Mouse (Mus musculus): ENCODE data around the gene Ccdc15. TPM values are rescaled to one million over a fixed set of nuclear protein-coding genes. Genes with fewer than 3 reads are reported as not detected.
A peak's percentile ranks its signal among the peaks of the same experiment; 100 is the strongest.

Gene Ccdc15
- total and polyA plus RNA-seq, 2 experiments from 2014 or later, result 0.99 to 2.5 TPM

DNA sequence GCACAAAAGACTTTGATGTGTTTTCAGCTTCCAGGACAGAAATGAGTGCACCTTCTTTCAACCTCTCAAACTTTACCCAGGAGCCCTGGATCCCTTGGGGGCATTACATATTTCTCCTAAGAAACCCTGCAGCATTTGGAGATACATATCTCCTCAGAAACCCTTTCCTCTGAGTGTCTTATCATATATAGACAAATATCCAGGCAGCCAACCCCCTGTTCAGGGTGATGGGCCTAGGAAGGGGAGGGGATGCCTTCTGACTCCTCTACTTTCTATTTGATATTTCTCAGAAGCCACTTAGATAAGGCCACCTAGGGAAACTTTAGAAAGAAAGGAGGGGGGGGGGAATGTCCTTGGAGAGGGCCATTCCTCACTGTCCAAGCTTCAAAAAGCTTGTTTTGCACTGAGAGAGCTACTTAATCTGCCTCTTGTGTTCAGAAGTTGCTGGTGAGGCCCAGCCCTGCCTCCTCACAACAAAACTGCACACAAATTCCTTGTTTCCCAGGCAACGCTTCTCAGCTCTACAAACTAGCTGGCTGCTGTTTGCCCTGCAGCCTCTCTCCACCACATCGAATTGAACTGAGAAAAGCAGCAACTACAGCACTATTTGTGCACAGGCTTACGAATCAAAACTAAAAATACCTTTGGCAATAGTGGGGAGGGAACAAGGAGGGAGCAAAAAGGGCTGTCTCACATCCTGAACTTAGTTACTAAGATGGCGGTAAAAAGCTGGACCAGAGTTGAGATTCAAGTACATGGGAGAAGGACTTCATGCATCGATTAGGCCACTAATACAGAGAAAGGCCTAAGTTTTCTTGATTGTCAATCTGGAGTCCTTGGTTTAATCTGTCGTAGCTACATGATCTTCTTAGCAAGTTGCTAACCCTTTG is 11.3 kb upstream of the Ccdc15 start:
- no peak overlapping the region for H3K4me2 ChIP-seq (ENCODE audit: low read depth, low read length)
- WGBS, result 51% methylated on average over 6 of the region's 6 CpGs
- DNase-seq (ENCODE audit: low spot score), result peak; percentile 15

DNA sequence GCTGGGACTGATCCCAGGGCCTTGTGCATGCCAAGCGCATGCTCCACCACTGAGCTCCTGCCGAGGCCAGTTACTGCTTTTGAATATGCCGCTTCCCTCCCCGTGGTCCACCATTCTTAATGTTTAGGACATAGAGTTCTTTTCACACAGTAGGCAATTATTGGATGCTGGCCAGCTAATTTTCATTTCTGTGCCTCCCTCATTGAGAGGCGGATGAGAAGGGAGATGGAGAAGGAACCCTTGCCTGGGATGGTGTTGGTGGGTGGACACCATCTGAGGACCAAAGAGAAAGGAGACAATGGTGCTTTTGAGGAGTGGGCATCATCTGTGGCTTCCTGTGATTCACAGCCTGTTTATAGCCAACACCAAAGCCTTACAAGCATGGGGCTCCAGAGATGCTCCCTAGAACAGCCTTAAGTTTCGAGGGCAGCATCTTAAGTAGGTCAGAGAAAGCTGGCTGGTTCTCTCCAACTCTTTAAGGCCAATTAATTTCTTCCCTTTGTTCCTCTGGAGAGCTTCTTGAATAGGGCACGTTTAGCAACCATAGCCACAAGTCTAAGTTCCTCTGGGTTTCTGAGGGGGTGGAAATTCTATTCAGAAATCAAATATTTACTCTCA is 10.6 kb upstream of the Ccdc15 start:
- H3K4me1 ChIP-seq (ENCODE audit: control insufficient read depth, insufficient read depth), result no peaks in the 10 kb centered on the region
- TF ChIP-seq CTCF (IDR thresholded peaks at IDR 0.05; ENCODE audit: low read depth) (no peak), EP300 (IDR thresholded peaks at IDR 0.05; ENCODE audit: low read depth) (no peak)
- H3K36me3 ChIP-seq (replicated peaks; ENCODE audit: control insufficient read depth, insufficient read depth, low read length), result no peaks in the 10 kb centered on the region
- H3K9me3 ChIP-seq (replicated peaks; ENCODE audit: control insufficient read depth, low read length), result no peaks in the 10 kb centered on the region
- ATAC-seq (ENCODE audit: insufficient read depth, low read depth) (no peak), DNase-seq (ENCODE audit: low spot score) (no peak)
- no peak overlapping the region for H3K4me3 ChIP-seq (ENCODE audit: low read depth, low read length)
- 79% methylated on average over 7 of the region's 7 CpGs for WGBS
- H3K9ac ChIP-seq (replicated peaks; ENCODE audit: low read depth, low read length), result no peak overlapping the region
- no peaks in the 10 kb centered on the region for H3K27me3 ChIP-seq (ENCODE audit: control insufficient read depth, insufficient read depth, low read length)
- H3K4me2 ChIP-seq (ENCODE audit: low read depth, low read length), result no peak overlapping the region
- no peak overlapping the region for H3K27ac ChIP-seq (ENCODE audit: low read depth)

More for the DNA sequence above, 11.3 kb upstream of the Ccdc15 start:
- H3K27ac ChIP-seq (ENCODE audit: low read depth), result no peak overlapping the region
- no peak overlapping the region for H3K4me3 ChIP-seq (ENCODE audit: low read depth, low read length)
- H3K9ac ChIP-seq (replicated peaks; ENCODE audit: low read depth, low read length), result no peak overlapping the region
- no peak for TF ChIP-seq EP300 (IDR thresholded peaks at IDR 0.05; ENCODE audit: low read depth)
- no peak for TF ChIP-seq CTCF (IDR thresholded peaks at IDR 0.05; ENCODE audit: low read depth)
- no peak; the same call in 1 of the 2 replicates for ATAC-seq (ENCODE audit: insufficient read depth, low read depth)
- H3K4me1 ChIP-seq (ENCODE audit: control insufficient read depth, insufficient read depth), result no peaks in the 10 kb centered on the region
- no peaks in the 10 kb centered on the region for H3K9me3 ChIP-seq (replicated peaks; ENCODE audit: control insufficient read depth, low read length)
- no peaks in the 10 kb centered on the region for H3K27me3 ChIP-seq (ENCODE audit: control insufficient read depth, insufficient read depth, low read length)
- H3K36me3 ChIP-seq (replicated peaks; ENCODE audit: control insufficient read depth, insufficient read depth, low read length), result no peaks in the 10 kb centered on the region

DNA sequence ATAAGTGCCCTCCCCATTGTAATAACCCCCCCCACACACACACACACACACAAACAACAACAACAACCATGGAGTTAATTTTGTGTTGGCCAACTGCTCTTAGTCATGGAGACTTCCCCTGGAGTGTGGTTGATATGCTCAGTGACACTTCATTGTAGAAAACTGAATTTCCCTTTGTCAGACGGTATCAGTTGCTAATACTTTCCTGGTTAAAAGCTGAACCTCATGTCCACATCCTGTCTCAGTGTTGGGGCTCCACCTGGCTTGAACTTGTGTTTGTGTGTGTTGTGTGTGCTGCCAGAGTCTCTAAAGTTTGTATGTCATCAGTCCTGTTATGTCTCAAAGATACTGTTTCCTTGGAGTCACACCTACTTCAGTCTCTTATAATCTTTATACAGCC is 6.3 kb upstream of the Ccdc15 start:
- H3K4me1 ChIP-seq (ENCODE audit: control insufficient read depth, insufficient read depth), result no peaks in the 10 kb centered on the region
- no peak overlapping the region for H3K9ac ChIP-seq (replicated peaks; ENCODE audit: low read depth, low read length)
- DNase-seq (ENCODE audit: low spot score) (no peak), ATAC-seq (ENCODE audit: insufficient read depth, low read depth) (no peak)
- H3K4me2 ChIP-seq (ENCODE audit: low read depth, low read length), result no peak overlapping the region
- no peaks in the 10 kb centered on the region for H3K9me3 ChIP-seq (replicated peaks; ENCODE audit: control insufficient read depth, low read length)
- TF ChIP-seq CTCF (IDR thresholded peaks at IDR 0.05; ENCODE audit: low read depth) (no peak), EP300 (IDR thresholded peaks at IDR 0.05; ENCODE audit: low read depth) (no peak)
- no peaks in the 10 kb centered on the region for H3K27me3 ChIP-seq (ENCODE audit: control insufficient read depth, insufficient read depth, low read length)
- H3K36me3 ChIP-seq (replicated peaks; ENCODE audit: control insufficient read depth, insufficient read depth, low read length), result no peaks in the 10 kb centered on the region
- H3K27ac ChIP-seq (ENCODE audit: low read depth), result no peak overlapping the region
- WGBS, result 62% methylated on average over 1 of the region's 1 CpGs
- no peak overlapping the region for H3K4me3 ChIP-seq (ENCODE audit: low read depth, low read length)

DNA sequence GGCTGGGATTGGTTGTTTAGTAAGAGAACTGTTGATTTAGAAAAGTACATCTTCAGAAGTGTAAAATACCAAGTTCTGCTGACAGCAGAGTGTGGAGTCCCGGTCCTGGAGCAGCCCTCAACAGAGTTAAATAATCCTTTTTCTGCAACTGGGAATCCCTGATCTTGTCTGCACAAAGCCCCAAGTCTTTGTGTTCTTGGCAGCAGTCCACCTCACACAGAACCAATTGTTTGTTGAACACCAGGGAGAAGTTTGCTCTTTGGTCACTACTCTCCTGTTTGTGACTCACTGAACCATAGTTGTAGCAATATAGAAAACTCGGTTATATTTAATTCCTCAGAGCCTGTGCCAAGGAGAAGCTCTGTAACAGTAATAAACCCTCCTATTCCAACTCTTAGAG is 3.0 kb upstream of the Ccdc15 start:
- H3K36me3 ChIP-seq (replicated peaks; ENCODE audit: control insufficient read depth, insufficient read depth, low read length), result no peaks in the 10 kb centered on the region
- H3K9me3 ChIP-seq (replicated peaks; ENCODE audit: control insufficient read depth, low read length), result no peaks in the 10 kb centered on the region
- H3K27ac ChIP-seq (ENCODE audit: low read depth), result no peak overlapping the region
- peaks cover 12% of the 10 kb centered on the region for H3K4me1 ChIP-seq (ENCODE audit: control insufficient read depth, insufficient read depth)
- H3K4me3 ChIP-seq (ENCODE audit: low read depth, low read length), result no peak overlapping the region
- TF ChIP-seq EP300 (IDR thresholded peaks at IDR 0.05; ENCODE audit: low read depth) (no peak), CTCF (IDR thresholded peaks at IDR 0.05; ENCODE audit: low read depth) (no peak)
- ATAC-seq (ENCODE audit: insufficient read depth, low read depth) (no peak), DNase-seq (ENCODE audit: low spot score) (no peak)
- no peak overlapping the region for H3K9ac ChIP-seq (replicated peaks; ENCODE audit: low read depth, low read length)
- WGBS, result 31% methylated on average over 2 of the region's 2 CpGs
- H3K27me3 ChIP-seq (ENCODE audit: control insufficient read depth, insufficient read depth, low read length), result no peaks in the 10 kb centered on the region
- no peak overlapping the region for H3K4me2 ChIP-seq (ENCODE audit: low read depth, low read length)

DNA sequence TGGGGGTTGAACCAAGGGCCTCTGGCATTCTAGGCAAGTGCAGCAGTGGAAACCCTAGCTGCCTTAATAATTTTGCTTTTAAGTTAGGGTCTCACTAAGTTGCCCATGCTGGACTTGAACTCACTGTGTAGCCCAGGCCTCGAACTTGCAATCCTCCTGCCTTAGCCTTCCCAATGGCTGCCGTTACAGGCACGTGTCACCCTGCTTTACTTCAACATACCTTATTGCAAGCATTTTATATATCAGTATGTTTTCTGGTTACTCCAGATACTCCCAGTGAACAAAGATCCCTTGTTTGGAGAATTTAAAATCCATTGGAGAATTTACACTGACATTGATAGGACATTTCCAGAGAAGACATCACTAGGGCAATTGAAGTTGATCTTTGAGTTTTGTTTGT is 818 bp upstream of the Ccdc15 start:
- peak overlapping the region; percentile 97 for H3K4me2 ChIP-seq (ENCODE audit: low read depth, low read length)
- H3K4me1 ChIP-seq (ENCODE audit: control insufficient read depth, insufficient read depth), result peaks cover 12% of the 10 kb centered on the region
- WGBS, result 94% methylated on average over 3 of the region's 3 CpGs
- H3K27me3 ChIP-seq (ENCODE audit: control insufficient read depth, insufficient read depth, low read length), result no peaks in the 10 kb centered on the region
- H3K27ac ChIP-seq (ENCODE audit: low read depth), result 0 out of 2 replicates have a peak overlapping the region, but pooled peaks have one; percentile 89
- 0 out of 2 replicates have a peak, but pooled peaks cover 3% of the 10 kb centered on the region for H3K36me3 ChIP-seq (replicated peaks; ENCODE audit: control insufficient read depth, insufficient read depth, low read length)
- TF ChIP-seq EP300 (IDR thresholded peaks at IDR 0.05; ENCODE audit: low read depth) (no peak), CTCF (IDR thresholded peaks at IDR 0.05; ENCODE audit: low read depth) (no peak)
- DNase-seq (ENCODE audit: low spot score), result no peak
- 0 out of 2 replicates have a peak overlapping the region, but pooled peaks have one; percentile 90 for H3K9ac ChIP-seq (replicated peaks; ENCODE audit: low read depth, low read length)
- peak overlapping the region; percentile 92 for H3K4me3 ChIP-seq (ENCODE audit: low read depth, low read length)
- no peaks in the 10 kb centered on the region for H3K9me3 ChIP-seq (replicated peaks; ENCODE audit: control insufficient read depth, low read length)
- ATAC-seq (ENCODE audit: insufficient read depth, low read depth), result no peak

Data from heart, postnatal 0 days (tissue).